Mouse (Mus musculus) bone marrow, adult 2 months (tissue): Measurements from ENCODE around the gene N4bp2l2. TPM values are rescaled to one million over a fixed set of nuclear protein-coding genes. Genes with fewer than 3 reads are reported as not detected.

ENCODE experiments used
- H3K27ac ChIP-seq: fragments of 200-500 bp; 2 replicates; pipeline ENCODE4 v1.5.1; 2012; ENCODE audit warnings: low read depth, mild to moderate bottlenecking, control low read depth, inconsistent platforms, low read length; ENCODE audit not compliant: control insufficient read depth, poor library complexity, insufficient read depth
- H3K4me1 ChIP-seq: fragments of 200-500 bp; 2 replicates; pipeline ENCODE4 v1.6.1; 2011; ENCODE audit warnings: low read length; ENCODE audit not compliant: control insufficient read depth, insufficient read depth
- H3K4me3 ChIP-seq: fragments of 200-500 bp; replicated peaks from 2 replicates; pipeline ENCODE3; 2011; ENCODE audit warnings: mild to moderate bottlenecking, low read depth, low read length, control low read depth; ENCODE audit not compliant: control insufficient read depth
- CTCF ChIP-seq: fragments of 200-500 bp; IDR thresholded peaks from 2 replicates; pipeline ENCODE4 v1.5.1; 2011; ENCODE audit warnings: low read length, control low read depth; ENCODE audit not compliant: control insufficient read depth, insufficient read depth
- POLR2A ChIP-seq: fragments of 200-500 bp; IDR thresholded peaks from 2 replicates; pipeline ENCODE4 v1.6.1; 2011; ENCODE audit warnings: low read depth, mild to moderate bottlenecking, control low read depth, low read length, borderline replicate concordance; ENCODE audit not compliant: control insufficient read depth
- WGBS: fragments of 180-500 bp; shearing (Covaris S2); methylation state at CpG from one replicate; pipeline ENCODE4 v1.1.7; 2018; 5-methylcytosine and 5-hydroxymethylcytosine counted together
- polyA plus RNA-seq: library from polyadenylated mRNA; stranded (reverse); fragments of >200 nt; gene quantifications from 2 replicates; pipeline ENCODE4 v1.2.4, GENCODE M21; 2011; ENCODE audit warnings: low replicate concordance; ENCODE audit not compliant: missing spikeins, insufficient read depth, insufficient read length

N4bp2l2 gene
- polyA plus RNA-seq, 1 experiment, result 75.3 TPM

- WGBS, result 90% methylated on average over 8 of the region's 8 CpGs
- TF ChIP-seq CTCF, result no peak
- TF ChIP-seq POLR2A, result no peak
- Histone ChIP-seq H3K4me3 (no peak overlapping the region), H3K4me1 (peaks cover 4% of the 10 kb centered on the region; the same call in 1 of the 2 replicates), H3K27ac (no peak overlapping the region)
These were observed 58.4 kb downstream of the N4bp2l2 start for GRCm38 (mm10) chr5:150607631-150608030.

GRCm38 (mm10) chr5:150606131-150606530 is 59.9 kb downstream of the N4bp2l2 start:
- Histone ChIP-seq H3K27ac (no peak overlapping the region), H3K4me3 (no peak overlapping the region), H3K4me1 (no peaks in the 10 kb centered on the region; the same call in 1 of the 2 replicates)
- WGBS, result 91% methylated on average over 6 of the region's 6 CpGs
- no peak for TF ChIP-seq POLR2A
- TF ChIP-seq CTCF, result no peak

DNA sequence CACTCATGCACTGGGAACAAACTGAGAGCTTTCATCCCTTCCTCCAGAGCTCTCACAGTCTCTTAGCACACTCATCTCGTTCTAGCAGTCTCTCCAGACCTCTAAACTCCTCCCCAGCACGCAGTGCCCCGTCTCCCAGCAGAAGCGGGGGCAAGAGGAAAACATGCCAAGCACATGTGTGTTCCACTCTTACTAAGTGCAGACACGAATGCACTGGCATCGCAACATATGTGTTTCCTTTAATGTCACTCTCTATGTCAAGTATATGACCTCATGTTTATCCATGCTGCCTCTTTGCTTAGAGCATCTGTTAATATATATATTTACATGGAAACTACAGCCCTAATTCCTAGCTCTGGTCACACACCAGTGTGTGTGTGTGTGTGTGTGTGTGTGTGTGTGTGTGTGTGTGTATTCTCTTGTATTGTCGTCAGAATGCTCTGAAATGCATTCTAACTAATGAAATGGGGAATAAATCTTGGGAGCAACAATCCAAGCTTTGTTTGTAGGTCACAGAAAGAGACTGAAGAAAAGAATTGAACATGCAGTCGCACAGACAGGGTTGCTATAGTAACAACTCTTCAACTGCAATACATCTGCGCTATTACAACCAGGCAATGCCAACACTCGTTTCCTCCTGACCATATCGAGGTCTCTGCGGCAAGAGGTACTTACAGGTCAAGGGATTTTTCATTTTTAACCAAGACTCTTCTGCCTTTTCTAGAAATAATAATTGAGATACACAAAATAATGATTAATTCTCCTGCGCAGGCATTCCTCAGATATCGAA is 64.3 kb downstream of the N4bp2l2 start:
- peaks cover 6% of the 10 kb centered on the region; the same call in 1 of the 2 replicates for H3K4me1 ChIP-seq
- WGBS, result 67% methylated on average over 14 of the region's 14 CpGs
- TF ChIP-seq CTCF (no peak), POLR2A (no peak)
- H3K27ac ChIP-seq, result peak overlapping the region; percentile 90
- peak overlapping the region; percentile 69 for H3K4me3 ChIP-seq

DNA sequence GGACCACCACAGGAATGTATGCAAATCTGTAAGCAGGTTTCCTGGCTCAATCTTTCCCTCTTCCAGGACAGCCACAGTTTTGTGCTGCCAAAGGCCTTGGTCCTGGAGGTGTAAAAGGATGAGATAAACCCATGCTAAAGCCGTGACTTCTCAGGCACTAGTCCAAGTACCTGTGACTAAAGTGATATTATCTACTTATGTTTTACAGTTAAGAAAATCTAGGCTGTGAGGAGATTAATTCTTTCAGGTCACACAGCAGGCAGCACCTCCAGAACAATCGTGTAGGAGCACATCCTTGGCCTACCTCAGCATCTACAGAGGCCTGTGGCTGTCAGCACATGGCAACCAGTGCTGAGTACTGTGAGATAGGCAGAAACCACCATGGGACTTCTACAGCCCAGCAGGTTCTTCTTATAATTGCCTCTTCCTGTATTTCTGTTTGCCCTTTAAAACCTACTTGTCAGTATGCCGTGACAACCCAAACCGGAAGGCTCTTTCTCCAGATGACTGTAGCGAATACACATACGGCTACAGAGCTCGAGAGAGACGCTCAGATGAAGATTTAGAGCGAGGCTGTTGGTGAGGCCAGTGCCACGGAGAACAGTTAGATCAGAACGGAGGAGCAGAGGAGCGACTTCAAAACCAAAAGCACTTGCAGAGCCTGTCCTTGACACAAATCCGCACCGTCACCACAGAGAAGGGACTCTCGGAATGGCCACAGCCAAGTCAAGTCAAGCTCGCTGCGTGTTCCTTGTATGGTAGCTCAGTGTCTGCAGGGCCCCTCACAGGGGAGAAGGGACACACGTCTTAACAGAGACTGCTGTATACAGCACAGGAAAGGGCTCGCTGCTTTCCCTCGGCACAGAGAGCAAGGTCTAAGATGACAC is 65.2 kb downstream of the N4bp2l2 start:
- 12% methylated on average over 20 of the region's 20 CpGs for WGBS
- peak overlapping the region; percentile 69 for H3K4me3 ChIP-seq
- TF ChIP-seq POLR2A (0 out of 2 replicates have a peak, but pooled peaks have one; percentile 21), CTCF (no peak)
- peak overlapping the region; percentile 90 for H3K27ac ChIP-seq
- H3K4me1 ChIP-seq, result peaks cover 7% of the 10 kb centered on the region; the same call in 1 of the 2 replicates

GRCm38 (mm10) chr5:150599301-150600294 is 66.4 kb downstream of the N4bp2l2 start:
- 22% methylated on average over 13 of the region's 13 CpGs for WGBS
- TF ChIP-seq POLR2A (no peak), CTCF (no peak)
- Histone ChIP-seq H3K4me3 (peak overlapping the region; percentile 47), H3K4me1 (peaks cover 9% of the 10 kb centered on the region; the same call in 1 of the 2 replicates), H3K27ac (peak overlapping the region; percentile 90)

DNA sequence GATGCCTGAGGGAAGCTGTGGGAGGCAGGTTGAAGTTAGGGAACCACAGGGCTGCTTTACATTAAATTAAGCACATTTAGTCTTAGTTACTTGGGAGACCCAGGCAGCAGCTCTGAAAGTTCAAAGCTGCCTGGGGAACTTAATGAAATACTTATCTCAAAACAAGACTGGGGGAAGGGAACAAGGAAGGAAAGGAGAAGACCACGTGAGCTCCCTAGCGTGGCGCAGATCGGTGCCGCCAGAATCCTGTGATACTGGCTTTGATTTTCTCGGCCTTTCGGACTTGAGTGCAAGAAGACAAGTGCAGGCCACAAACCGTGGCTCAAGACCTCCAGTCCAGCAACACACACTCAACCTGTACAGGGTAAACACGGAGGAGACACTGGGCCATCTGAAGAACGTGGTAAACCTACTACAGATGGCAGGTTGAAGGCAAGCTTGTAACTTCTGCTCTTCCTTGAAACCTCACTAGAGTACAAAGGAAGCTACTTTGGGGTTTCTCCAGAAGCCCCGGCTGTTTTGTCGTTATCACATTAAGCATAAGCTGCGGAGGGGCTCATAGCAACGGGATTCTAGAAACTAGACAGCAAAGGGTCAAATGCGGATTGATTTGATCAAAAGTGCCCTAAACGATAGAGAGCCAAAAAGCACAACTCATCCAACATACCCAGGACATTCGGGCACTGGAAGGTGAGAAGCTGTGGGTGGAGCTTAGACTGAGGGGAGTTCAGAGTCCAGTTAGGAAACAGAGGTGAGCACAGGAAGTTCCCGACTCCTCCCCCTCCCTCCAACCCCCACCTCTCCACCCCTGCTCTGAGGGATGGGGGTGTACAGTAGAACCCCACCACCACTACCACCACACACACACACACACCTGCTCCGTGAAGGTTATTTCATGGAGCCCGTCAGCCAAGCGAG is 67.5 kb downstream of the N4bp2l2 start:
- 15% methylated on average over 21 of the region's 21 CpGs for WGBS
- Histone ChIP-seq H3K4me1 (peaks cover 9% of the 10 kb centered on the region; the same call in 1 of the 2 replicates), H3K4me3 (peak overlapping the region; percentile 62), H3K27ac (peak overlapping the region; percentile 6; the same call in 1 of the 2 replicates)
- TF ChIP-seq POLR2A (no peak), CTCF (no peak)

- no peak within 1 kb of the TSS for H3K27ac ChIP-seq
- 89% methylated on average over 7 of the region's 7 CpGs for WGBS
- no peak for TF ChIP-seq CTCF
- TF ChIP-seq POLR2A, result no peak
These were observed 68.9 kb downstream of the N4bp2l2 start, which contains the start of gene N4bp2l1 for GRCm38 (mm10) chr5:150597088-150597487. TSS of gene N4bp2l1 (minus strand) at chr5:150597188.

More at GRCm38 (mm10) chr5:150597088-150597487, 68.9 kb downstream of the N4bp2l2 start, which contains the start of gene N4bp2l1:
- Histone ChIP-seq H3K4me1 (peaks cover 9% of the 10 kb centered on the region; the same call in 1 of the 2 replicates), H3K4me3 (no peak within 1 kb of the TSS)
